Mouse (Mus musculus): ENCODE measurements around the gene Idua. TPM values are rescaled to one million over a fixed set of nuclear protein-coding genes. Genes with fewer than 3 reads are reported as not detected.

The Idua gene
- total RNA-seq, 4 experiments from 2014 or later, result 17.9 to 27.3 (median 21.1) TPM

DNA sequence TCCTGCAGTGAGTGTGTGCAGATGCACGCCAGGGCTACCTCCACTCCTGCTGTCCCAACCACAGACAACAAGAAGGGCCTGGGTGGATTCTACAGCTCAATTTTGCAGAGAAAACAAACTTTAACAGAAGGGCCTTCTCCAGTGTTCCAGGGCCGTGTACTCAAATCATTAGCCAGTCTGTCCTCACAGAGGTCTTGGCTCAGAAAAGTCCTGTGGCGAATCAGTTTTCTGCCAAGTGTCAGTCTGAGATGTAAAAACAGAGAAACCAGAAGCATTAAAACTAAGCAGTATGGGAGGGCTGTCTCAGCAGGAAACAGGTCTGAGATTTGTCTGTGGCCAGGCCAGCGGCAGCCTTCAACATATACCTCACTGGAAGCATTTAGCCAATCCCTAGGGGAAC is 57.9 kb downstream of the Idua start:
- DNase-seq (ENCODE audit: low spot score), result no peak

DNA sequence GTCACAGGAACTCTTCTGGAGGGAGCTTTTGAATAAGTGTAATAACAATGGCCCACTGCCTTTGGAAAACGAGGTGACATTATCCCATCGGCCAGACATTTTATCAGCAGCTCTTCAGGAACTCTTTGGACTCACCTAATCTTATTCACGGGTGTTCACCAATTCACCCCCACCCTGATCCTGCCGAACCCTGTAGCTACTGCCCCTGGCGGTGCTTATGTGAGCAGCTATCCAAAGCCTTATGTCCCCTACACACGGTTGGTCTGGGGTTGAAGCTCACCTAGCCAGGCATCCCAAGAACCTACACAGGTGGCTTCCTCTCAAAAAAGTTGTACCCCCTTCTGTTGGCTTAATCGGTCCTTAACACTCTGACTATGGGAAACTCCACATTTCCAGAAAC is 59.6 kb downstream of the Idua start:
- DNase-seq (ENCODE audit: low spot score), result no peak

- no peak for DNase-seq (ENCODE audit: low spot score)
These were observed 63.9 kb downstream of the Idua start for GRCm38 (mm10) chr5:108724006-108724405.

DNA sequence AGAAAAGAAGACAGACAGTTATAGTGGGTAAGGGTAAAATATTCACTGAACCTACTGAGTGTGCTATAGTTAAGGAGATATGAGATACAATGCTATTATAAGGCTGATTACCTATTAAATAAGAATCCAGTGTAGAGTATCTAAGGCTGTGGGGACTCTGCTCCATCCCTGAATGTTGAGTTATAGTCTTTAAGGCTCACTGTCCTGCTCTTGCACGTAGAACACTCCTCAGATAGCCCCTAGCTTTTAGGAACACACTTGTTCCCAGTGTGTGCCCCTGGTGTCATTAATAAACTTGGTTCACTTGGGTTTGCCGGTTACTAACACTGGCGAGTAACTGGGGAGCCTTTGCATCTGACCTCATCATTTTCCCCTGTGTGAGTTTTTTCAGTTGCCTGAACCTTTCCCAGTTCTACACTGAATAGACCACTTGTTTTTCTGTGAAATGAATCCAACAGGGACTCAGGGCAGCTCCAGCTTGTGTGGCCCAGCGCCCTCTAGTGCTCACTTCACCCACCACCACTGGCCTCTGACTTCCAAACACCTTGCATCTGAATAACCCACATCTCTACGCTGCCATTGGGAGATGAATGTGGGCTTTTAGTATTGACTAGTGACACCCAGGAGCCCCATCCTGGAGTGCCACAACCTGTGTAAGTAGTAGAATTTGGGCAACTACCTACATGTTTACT is 66.6 kb downstream of the Idua start:
- peak; percentile 57 for DNase-seq (ENCODE audit: low spot score)

GRCm38 (mm10) chr5:108727425-108727824 is 67.3 kb downstream of the Idua start:
- DNase-seq (ENCODE audit: low spot score), result no peak

Other genes starting within 250 kb of the Idua start
- 1,000 to 10,000 TPM in 2 of 4 experiments, 100 to 1,000 TPM in 2; 523 to 1,345 (median 957) TPM for gene Atp5k, start 225.9 kb upstream of the Idua start, total RNA-seq (2022)
- gene Mfsd7a, start 211.4 kb upstream of the Idua start, total RNA-seq (2022), result 1 to 10 TPM; 1.5 to 3.0 (median 2.5) TPM
- 10 to 100 TPM; 29.3 to 32.0 (median 31.5) TPM for gene Pcgf3, start 199.1 kb upstream of the Idua start, total RNA-seq (2022)
- gene Cplx1, start 110.3 kb upstream of the Idua start, total RNA-seq (2022), result under 1 TPM; 0.22 to 0.24 (median 0.22) TPM
- gene Gak, start 30.6 kb upstream of the Idua start, total RNA-seq (2022), result 10 to 100 TPM; 20.1 to 26.2 (median 21.0) TPM
- 10 to 100 TPM in 3 of 4 experiments, 1 to 10 TPM in 1; 9.9 to 11.5 (median 11.0) TPM for gene Tmem175, start 30.6 kb upstream of the Idua start, total RNA-seq (2022)
- 1 to 10 TPM; 5.1 to 8.9 (median 6.1) TPM for gene Dgkq, start 9.3 kb downstream of the Idua start, total RNA-seq (2022)
- gene Slc26a1, start 15.2 kb downstream of the Idua start, total RNA-seq (2022), result under 1 TPM in 1 of 4 experiments, not detected in 3; 0.06 TPM
- gene Fgfrl1, start 32.1 kb downstream of the Idua start, total RNA-seq (2022), result 10 to 100 TPM; 22.5 to 30.0 (median 26.3) TPM
- not detected for gene Rnf212, start 114.7 kb downstream of the Idua start, total RNA-seq (2022)
- gene Tmed11, start 135.0 kb downstream of the Idua start, total RNA-seq (2022), result not detected
- not detected for gene Vmn2r8, start 148.5 kb downstream of the Idua start, total RNA-seq (2022)
- gene Vmn2r9, start 192.3 kb downstream of the Idua start, total RNA-seq (2022), result not detected